Mouse (Mus musculus): ENCODE results near the gene Cbr3. TPM values are rescaled to one million over a fixed set of nuclear protein-coding genes. Genes with fewer than 3 reads are reported as not detected.
"Not testable (repeated sequence)": the region's sequence is repeated elsewhere in the genome, so short reads cannot be mapped to it uniquely, and the experiment has no call there.

Gene Cbr3
- total RNA-seq (2021) = 1 to 10 TPM; 6.8 to 7.9 TPM
- long read RNA-seq, experiment 1, transcript Cbr3-201 (3 exons, 1,170 nt) = major isoform, 9 of 9 reads
- long read RNA-seq, experiment 1, partial matches to known transcripts = 0 of 9 reads
- long read RNA-seq, experiment 1, other reads (novel, unspliced or antisense) = 0 of 9 reads
- long read RNA-seq, experiment 2, transcript Cbr3-201 (3 exons, 1,170 nt) = major isoform, 5 of 5 reads
- long read RNA-seq, experiment 2, partial matches to known transcripts = 0 of 5 reads
- long read RNA-seq, experiment 2, other reads (novel, unspliced or antisense) = 0 of 5 reads

DNA sequence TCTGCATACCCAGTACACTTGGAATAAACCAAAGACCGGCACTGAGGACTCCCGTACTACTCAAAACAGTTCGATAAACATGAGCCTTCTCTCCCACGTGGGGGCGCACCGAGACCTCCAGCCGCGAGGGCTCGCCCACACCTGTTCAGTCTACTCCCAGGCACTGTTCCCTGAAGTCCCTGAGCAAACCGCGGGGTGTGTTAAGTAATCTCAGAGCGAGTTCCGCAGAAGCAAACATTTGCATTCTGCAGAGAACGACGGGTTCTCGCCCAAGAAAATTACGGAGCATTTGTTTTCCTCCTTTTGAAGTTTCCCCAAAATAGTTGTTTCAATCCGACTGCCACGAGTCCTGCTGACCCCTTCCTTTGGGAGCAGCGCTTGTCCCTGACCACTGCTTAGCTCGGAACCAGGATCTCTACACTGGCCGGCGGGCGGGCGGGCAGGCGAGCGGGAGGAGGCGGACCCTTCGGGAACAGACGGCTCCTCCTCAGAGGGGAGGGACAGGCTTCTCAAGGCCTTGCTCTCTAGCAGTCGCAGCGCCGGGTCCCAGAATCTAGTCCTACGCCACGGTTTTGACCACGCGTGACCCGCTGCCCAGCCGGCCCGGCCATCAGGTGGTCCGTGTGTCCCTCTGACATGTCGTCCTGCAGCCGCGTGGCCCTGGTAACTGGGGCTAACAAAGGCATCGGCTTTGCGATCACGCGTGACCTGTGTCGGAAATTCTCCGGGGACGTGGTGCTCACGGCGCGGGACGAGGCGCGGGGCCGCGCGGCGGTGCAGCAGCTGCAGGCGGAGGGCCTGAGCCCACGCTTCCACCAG lies at the start of gene Cbr3:
Gene Cbr3, plus strand, starts transcription at position 527 of the 819 bp plus-strand sequence.
- peak; percentile 59 to 76 for DNase-seq (ENCODE audit: low spot score in 2 of 2)

DNA sequence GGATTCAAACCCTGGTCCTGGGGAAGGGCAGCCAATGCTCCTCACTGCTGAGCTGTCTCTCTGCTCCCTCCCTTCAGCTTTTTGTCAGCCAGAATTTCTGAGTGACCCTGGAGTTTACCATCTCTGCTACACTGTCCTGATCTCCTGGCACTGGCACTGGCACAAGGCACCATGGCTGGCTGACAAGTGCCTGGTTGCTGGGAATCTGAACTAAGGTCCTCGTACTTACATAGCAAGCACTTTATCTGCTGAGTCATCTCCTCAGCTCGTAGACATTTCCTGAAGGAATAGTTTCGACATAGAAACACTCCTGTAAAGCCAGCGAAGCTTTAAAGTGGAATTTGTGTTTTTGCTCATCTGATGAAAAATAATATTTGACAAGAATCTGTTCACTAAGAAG lies 39.0 kb upstream of the Cbr3 start:
- no peak for DNase-seq (ENCODE audit: low spot score in 2 of 2)

DNA sequence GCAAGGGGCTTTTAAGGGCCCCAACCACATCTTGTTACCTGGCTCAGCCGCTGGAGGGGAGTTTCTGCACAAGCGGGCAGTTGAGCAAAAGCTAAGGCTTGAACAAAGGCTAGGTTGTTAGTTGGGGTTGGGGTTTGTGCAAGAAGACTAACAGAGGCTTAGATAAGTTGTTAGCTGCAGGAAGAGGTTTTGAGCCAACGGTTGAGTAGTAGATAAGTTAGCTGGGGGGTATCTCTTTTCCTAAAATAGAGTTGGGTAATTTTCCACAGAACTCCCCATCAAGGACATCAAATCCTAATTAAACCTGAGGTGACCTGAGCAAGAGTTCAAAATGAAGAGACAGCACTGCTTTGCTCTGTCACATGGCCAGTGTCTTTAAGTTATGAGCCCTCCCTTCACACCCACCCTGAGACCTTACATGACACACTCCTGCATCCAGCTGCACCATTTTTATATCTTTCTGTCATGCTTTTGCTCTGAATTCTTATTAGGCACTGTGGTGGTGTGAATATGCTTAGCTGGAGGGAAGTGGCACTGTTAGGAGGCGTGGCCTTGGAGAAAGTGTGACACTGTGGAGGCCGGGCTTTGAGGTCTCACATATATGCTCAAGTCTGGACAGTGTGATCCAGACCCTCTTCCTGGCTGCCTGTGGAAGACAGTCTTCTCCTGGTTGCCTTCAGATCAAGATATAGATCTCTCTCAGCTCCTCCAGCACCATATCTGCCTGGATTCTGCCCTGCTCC lies 34.4 kb upstream of the Cbr3 start:
- DNase-seq (ENCODE audit: low spot score in 2 of 2) = no peak

DNA sequence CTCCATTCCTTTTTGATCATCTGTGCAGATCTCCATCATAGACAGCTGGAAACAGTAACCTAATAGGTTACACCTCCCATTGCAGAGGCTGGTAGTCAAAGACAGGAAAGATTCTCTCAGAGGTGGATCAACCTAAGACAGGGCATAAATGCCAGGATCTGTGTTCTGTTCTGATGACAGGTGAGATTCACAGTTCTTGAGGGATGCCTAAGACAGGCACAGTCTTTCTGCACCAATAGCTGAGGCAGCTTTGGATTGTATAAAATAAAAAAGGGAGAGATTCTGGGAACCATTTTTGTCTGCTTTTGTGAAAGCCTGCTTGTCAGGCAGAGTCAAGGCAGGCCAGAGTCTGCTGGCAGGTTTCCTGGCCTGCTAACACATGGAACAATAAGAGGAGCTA lies 15.0 kb upstream of the Cbr3 start:
- DNase-seq (ENCODE audit: low spot score in 2 of 2) = no peak

DNA sequence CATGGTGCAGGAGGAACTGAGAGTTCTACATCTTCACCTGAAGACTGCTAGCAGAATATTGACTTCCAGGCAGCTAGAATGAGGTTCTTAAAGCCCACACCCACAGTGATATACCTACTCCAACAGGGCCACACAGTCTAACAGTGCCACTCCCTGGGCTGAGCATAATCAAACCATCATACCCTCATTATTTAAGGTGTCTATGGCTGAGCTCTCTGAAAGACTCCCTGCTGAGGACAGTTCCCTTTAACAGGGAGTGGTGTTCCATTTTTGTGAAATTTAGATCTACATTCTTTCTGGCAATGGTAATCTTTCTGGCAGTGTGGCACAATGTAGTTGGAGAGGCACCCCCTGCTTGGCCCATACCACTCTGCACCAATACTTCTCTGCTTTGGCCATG lies 13.5 kb upstream of the Cbr3 start:
- no peak for DNase-seq (ENCODE audit: low spot score in 2 of 2)

DNA sequence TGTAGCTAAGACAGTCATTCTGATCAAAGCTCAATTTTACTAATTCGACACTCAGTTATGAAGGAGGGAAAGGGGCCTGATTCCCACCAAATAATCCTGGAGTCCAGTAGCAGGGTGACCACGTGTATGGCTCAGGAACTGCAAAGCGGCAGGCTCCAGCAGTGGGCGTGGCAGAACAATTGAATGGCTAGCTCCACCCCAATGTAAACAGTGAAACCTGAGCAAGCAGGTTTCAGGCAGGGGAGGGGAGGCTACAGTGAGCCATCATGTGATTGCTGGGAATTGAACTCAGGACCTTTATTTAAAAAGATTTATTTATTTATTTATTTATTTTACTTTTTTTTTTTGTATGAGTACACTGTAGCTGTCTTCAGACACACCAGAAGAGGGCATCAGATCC lies 12.5 kb upstream of the Cbr3 start:
- not testable (repeated sequence) for DNase-seq (ENCODE audit: low spot score in 2 of 2)

DNA sequence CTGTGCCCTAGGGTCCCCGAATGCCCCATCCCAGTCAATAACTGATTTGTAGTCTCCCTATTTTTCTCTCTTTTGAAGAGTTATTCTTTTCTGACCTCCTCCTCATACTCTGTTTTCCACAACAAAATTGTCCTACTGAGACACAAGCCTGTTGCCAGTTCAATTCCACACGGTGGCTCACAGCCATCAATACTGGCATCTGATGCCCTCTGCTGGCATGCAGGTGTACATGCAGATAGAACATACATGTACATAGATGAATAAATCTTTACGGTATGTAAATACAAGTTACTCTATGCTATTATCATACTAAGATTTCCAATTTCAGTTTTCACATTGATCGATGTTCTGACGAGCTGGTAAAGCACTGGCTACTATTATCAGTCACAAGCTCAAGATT lies 12.0 kb upstream of the Cbr3 start:
- DNase-seq (ENCODE audit: low spot score in 2 of 2) = no peak

DNA sequence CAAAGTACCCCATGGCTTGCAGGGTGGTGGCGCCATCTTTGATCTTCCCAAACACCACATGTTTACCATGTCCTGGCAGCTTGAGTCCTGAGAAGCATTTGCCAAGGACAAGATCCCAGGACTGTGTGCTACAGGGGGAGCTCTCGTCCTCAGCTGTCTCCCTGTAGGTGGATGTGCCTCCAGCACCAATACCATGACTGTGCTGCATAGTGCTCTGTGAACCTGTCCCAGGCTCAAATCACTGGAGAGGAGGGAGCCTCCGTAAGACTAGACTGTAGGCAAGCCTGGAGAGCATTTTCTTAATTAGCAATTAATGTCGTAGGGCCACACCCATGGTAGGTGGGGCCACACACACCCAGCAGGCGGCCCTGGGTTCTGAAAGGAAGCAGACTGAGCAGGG lies 6.6 kb upstream of the Cbr3 start:
- no peak for DNase-seq (ENCODE audit: low spot score in 2 of 2)

DNA sequence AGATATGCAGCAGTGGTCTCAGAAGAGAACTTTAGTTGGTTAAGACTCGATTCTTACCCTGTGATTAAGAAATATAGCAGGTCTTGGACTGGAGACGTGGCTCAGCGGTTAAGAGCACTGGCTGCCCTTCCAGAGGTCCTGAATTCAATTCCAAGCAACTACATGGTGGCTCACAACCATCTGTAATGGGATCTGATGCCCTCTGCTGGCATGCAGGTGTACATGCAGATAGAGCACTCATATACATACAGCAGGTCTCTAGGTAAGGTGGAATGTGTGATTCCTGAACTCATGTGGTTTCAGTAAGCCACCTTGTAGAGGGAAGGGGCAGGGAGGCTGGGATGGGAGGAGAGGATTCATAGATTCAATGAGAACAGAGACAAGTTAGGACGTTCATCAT lies 4.8 kb upstream of the Cbr3 start:
- no peak for DNase-seq (ENCODE audit: low spot score in 2 of 2)

DNA sequence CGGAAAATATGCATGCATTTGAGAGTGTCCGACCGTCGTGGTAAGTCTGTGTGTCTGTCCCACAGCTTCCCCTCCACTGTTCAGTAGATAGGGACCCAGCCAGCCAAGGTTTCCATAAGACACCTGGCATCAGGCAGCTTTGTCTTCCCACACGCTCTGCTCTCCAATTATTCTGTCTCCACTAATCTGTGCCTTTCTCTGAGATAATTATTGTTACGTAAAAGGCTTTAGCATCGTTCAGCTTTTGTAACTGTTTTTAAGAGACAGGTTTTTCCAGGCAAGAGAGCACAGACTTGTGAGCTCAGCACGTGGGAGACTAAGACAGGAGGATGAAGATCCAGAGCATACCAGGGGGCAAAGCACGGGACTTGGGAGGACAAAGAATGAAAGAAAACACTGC lies 3.9 kb upstream of the Cbr3 start:
- DNase-seq (ENCODE audit: low spot score in 2 of 2) = no peak

DNA sequence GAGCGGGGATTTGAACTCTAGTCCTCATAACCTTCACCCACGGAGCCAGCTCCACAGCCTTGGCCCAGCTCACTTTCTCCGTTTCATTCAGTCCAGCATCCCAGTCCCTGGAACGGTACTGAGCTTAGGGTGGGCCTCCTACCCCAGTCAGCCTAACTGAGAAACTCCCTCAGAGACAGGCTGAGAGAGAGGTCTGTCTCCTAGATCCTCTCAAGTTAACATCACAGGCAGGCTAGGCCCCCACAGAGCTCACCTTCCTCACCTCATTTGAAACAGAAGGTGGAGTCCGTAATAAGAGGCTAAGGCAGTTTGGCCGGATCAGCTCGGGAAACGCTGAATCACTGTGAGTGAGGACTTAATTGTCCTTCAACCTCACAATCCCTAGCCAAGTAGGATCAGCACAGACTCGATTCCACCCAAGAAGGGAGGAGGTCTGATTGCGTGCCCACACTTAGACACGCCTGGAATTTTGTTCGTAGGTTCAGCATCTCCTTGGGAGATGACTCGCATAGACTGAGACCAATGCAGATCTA lies 793 bp upstream of the Cbr3 start:
- no peak for DNase-seq (ENCODE audit: low spot score in 2 of 2)

DNA sequence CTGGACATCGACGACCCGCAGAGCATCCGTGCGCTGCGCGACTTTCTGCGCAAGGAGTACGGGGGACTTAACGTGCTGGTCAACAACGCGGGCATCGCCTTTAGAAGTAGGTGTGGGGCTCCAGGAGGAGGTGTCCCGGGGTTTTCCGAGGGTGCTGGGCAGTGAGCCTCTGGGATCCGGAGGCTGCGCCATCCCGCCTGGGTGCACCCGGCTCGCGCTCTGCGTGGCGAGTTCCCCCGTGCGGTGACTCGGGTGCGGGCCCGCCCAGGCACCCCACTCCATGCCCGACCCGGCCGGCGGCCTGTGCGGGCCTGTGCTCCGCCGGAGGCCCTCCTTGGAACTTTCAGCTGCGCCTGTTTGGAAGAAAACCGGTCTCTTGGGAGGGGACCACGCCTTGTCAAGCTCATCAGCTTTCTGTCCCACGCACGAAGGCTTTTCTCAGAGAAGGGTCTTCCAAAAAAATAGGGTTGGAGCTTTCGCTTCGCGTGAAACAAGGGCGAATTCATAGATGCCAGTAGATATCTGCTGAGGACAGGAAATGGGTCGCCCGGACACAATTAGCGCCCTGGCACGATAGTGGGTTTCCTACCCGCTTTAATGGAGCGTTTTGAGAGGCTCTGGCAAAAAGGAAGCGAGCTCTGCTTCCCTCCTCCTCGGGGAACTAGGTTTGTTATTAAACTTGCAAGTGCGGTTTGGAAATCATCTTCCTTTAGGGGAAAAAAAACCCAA lies 657 bp downstream of the Cbr3 start:
- DNase-seq (ENCODE audit: low spot score in 2 of 2) = peak; percentile 25 to 48

DNA sequence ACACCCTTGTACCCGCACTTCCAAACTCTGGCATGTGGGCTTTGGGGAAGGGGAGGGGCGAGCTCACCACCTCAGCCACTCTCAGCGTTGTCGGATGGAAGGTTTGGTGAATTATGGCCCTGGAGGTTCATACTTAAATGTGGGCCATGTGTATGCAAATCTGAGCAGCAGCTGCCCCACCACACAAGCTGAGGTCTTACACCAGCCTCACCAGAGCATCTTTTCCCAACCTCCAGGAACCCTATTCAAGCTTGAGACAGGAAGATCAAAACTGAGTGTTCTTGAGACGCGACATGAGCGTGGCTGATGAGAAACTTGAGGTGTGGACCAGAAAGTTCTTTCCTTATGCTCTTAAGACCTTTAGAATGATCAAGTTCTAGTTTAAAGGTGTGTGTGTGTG lies 1.4 kb downstream of the Cbr3 start:
- no peak for DNase-seq (ENCODE audit: low spot score in 2 of 2)

DNA sequence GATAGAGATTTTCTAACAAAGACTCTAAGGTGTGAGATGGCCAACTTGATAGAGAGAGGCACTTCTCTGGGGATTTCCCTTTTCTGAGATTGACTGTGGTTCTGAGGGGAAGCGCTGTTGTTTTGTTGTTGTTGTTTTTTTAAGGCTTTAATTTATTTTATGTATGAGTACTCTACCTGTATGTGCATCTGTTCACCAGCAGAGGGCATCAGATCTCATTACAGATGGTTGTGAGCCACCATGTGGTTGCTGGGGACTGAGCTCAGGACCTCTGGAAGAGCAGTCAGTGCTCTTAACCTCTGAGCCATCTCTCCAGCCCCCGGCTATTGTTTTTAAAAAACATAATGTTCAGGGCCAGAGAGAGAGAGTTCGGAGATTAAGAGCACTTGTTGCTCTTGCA lies 2.8 kb downstream of the Cbr3 start:
- DNase-seq (ENCODE audit: low spot score in 2 of 2) = not testable (repeated sequence)

DNA sequence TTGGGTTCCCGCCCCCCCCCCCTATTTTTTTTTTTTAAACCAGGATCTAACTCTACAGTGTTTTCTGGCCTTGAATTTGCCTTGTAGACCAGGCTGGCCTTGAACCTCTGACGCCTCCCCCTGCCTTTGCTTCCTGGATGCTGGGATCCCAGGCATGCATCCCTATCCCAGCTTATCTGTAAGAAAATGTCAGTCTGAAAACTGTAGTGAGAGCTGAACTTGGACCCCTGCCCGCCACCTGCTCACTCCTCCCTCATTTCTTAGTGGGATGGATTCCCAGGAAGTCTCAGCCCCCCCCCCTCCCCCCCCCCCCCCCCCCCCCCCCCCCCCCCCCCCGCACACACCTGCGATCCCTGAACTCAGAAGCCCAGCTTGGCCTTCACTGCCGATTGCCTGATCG lies 3.4 kb downstream of the Cbr3 start:
- no peak for DNase-seq (ENCODE audit: low spot score in 2 of 2)

DNA sequence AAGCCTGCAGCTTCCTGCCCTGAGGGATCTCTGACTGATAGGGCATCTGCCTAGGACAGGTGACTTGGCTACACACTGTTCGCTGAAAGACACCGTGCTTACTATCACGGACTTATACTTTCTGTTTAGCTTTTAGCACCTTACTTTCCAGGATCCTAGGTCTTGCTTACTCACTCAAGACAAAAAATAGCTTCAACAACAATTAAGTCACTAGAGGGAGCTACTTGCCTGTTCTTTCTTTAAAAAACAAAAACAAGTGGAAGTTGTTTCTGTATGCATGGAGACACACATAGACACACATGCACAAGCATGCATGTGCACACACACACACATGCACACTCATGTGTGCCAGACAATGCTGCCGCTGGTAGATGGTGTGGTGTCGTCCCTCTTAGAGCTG lies 3.9 kb downstream of the Cbr3 start:
- no peak for DNase-seq (ENCODE audit: low spot score in 2 of 2)

DNA sequence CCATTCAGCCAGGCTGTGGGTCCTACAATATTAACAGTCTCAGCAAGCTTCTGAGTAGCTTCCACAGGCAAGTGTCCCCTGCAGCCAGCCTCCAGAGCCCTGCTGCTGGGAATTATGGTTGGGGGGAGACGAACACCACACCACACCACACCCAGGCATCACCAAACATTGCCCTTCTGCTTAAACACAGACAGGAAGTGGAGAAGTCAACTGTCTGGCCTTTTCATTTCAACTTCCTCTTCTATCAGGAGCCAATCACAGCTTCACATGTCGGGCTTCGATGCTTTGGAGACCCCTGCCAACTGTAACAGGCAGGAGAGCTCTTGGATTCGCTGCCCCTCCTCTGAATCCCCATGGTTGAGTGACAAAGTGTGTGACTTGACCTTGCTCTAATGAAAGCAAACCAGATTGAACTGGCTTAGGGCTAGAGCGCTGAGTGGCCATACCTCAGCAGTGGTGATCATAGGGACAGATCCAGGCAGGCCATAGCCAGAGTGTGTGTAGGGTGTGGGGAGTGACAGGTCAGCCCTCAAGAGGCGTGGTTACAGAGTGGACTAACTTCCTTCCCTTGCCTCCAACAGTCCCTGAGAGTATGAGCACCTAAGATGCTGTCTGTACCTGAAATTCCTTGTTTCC lies 8.3 kb downstream of the Cbr3 start:
- DNase-seq (ENCODE audit: low spot score in 2 of 2) = no peak

DNA sequence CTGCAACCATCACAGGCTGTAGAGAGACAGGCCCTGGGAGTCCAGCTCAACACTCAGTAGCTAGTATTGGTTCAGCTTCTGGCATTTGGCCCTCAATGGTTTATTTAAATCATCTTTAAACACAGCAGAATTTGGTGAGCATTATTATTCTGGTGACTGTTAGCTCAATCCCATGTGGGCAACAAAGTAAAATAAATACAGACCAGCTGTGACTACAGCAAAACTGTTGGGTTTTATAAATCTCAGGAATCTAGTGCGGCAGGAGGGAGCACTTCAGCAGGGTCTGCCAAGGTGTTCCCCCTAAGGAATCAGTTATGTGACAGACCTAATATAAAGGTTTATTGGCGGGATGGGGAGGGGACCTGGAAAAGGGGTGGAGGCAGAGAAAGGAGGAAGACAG lies 9.7 kb downstream of the Cbr3 start:
- no peak for DNase-seq (ENCODE audit: low spot score in 2 of 2)

DNA sequence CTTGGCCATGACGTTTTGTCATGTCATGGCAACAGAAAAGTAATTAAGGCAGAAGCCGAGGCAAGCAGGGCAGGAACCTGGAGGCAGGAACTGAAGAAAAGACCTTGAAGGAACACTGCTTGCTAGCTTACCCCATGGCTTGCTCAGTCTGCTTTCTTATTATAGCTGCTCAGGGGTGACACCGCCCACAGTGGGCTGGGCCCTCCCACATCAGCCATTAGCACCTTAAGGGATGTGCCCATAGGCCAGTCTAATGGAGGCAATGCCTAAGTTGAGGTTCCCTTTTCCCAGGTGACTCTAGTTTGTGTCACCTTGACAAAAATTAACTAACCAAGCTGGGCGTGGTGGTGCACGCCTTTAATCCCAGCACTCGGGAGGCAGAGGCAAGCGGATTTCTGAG lies 24.1 kb downstream of the Cbr3 start:
- DNase-seq (ENCODE audit: low spot score in 2 of 2) = no peak

DNA sequence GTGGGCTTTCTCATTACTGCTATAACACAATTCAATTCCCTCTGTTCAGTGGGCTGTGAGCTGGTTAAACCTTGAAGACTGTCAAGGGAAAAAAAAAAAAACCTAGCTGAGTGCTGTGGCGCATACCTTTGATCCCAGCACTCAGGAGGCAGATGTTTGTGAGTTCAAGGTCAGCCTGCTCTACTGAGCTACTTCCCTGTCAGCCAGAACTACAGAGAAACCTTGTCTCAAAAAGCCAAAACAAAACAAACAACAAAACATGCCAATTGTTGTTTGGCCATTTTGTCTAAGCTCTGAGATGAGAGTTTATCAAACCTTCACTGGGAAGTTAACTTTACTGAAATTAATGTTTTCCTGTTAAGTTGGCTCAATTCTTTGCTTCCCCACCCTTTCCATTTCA lies 26.2 kb downstream of the Cbr3 start:
- no peak for DNase-seq (ENCODE audit: low spot score in 2 of 2)

DNA sequence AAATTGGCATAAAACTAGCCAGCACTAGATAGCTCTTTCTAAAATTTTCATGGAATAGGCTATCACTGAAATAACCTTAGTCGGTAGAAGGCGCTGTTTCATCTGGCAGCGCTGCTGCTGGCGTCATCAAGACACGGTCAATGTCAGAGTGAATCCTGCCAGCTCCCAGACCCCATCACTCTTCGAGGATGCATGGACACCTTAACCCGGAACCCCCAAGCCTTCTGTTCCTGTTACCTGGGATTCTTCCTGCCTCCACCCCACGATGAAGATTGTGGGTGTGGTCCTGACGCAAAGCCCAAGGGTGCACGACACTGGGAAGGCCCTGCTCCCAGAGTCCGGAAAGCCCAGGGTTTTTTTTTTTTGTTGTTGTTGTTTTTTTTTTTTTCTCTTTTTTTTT lies 27.9 kb downstream of the Cbr3 start:
- peak in 1 of 2 experiments; percentile 65 for DNase-seq (ENCODE audit: low spot score in 2 of 2)
